In the genomic region with DNA sequence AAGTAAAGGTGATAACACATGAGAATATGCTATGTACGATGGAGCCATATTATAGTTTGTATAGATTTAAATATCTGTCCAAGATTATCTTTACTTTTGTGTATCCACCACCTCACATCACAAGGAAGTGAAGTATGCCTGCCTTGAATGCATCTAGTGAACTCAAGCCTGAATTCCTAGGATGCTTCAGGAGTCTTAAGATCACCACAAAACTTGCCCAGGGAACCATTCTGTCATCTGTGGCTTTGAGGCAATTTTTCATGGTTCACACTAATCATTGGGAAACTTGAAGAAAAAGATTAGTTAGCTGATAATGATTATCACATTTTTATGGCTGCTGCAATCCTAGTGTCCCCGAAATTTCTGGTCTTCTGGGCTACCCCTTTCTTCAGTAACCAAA, we compare ENCODE assay signal across 27 mouse cellular contexts.
"Had no signal": no experiment of that assay in that cellular context is flagged by ENCODE, and none has a peak within 500 bp of the region (broad histone marks: within the 10 kb centered on the region; RNA-seq: fewer than 3 reads in every experiment).

No protein-coding gene starts in this region.

- H3K9ac ChIP-seq: heart, embryonic 12.5 days; hindbrain, embryonic 12.5 days; hindbrain, embryonic 15.5 days; kidney, embryonic 15.5 days; limb, embryonic 13.5 days; limb, embryonic 15.5 days; liver, embryonic 12.5 days; liver, embryonic 14.5 days had no signal

- H3K27me3 ChIP-seq: heart, embryonic 12.5 days; hindbrain, embryonic 12.5 days; hindbrain, embryonic 15.5 days; kidney, embryonic 15.5 days; limb, embryonic 13.5 days; limb, embryonic 15.5 days; liver, embryonic 12.5 days had no signal

- DNase-seq: gastrocnemius, adult 2 months; gastrocnemius, postnatal 10 days; gastrocnemius, postnatal 25 days; heart, adult 18-20 months; heart, postnatal 10 days; heart, postnatal 4 days; kidney, adult 11 months; kidney, adult 2 months; kidney, adult 9 months; kidney, postnatal 14 days; kidney, postnatal 36 days; layer of hippocampus, adult 9-11 months; layer of hippocampus, postnatal 36 days; left cerebral cortex, postnatal 4 days had no signal

- ATAC-seq: hindbrain, postnatal 0 days; intestine, embryonic 16.5 days; liver, embryonic 12.5 days had no signal

- H3K36me3 ChIP-seq: heart, embryonic 10.5 days; heart, embryonic 12.5 days; hindbrain, embryonic 10.5 days; hindbrain, embryonic 12.5 days; hindbrain, embryonic 15.5 days; kidney, embryonic 15.5 days; limb, embryonic 13.5 days; limb, embryonic 15.5 days; liver, embryonic 12.5 days had no signal

- H3K27ac ChIP-seq: gastrocnemius, adult 2 months; heart, embryonic 10.5 days; hindbrain, embryonic 10.5 days; hindbrain, embryonic 12.5 days; hindbrain, embryonic 15.5 days; hindbrain, postnatal 0 days; kidney, embryonic 15.5 days; kidney, postnatal 0 days; limb, embryonic 13.5 days; limb, embryonic 15.5 days; liver, embryonic 12.5 days; liver, embryonic 14.5 days had no signal

- H3K4me1 ChIP-seq: heart, embryonic 10.5 days; heart, embryonic 12.5 days; hindbrain, embryonic 10.5 days; hindbrain, embryonic 12.5 days; hindbrain, embryonic 15.5 days; limb, embryonic 15.5 days; liver, embryonic 12.5 days had no signal

- H3K4me3 ChIP-seq: gastrocnemius, adult 2 months; heart, embryonic 10.5 days; heart, embryonic 12.5 days; hindbrain, embryonic 10.5 days; hindbrain, embryonic 12.5 days; hindbrain, embryonic 15.5 days; kidney, embryonic 15.5 days; limb, embryonic 13.5 days; limb, embryonic 15.5 days; liver, embryonic 12.5 days had no signal

- H3K9me3 ChIP-seq: heart, embryonic 10.5 days; heart, embryonic 12.5 days; hindbrain, embryonic 10.5 days; hindbrain, embryonic 12.5 days; hindbrain, embryonic 15.5 days; kidney, embryonic 15.5 days; limb, embryonic 13.5 days; limb, embryonic 15.5 days; liver, embryonic 12.5 days had no signal

- H3K4me2 ChIP-seq: heart, embryonic 12.5 days; hindbrain, embryonic 12.5 days; hindbrain, embryonic 15.5 days; kidney, embryonic 15.5 days; limb, embryonic 13.5 days; limb, embryonic 15.5 days; liver, embryonic 12.5 days had no signal
